Mouse (Mus musculus): ENCODE measurements around the gene Lrguk. TPM values are rescaled to one million over a fixed set of nuclear protein-coding genes. Genes with fewer than 3 reads are reported as not detected.

The Lrguk gene
- polyA plus RNA-seq, 1 experiment from 2014 or later, result 0.47 TPM

DNA sequence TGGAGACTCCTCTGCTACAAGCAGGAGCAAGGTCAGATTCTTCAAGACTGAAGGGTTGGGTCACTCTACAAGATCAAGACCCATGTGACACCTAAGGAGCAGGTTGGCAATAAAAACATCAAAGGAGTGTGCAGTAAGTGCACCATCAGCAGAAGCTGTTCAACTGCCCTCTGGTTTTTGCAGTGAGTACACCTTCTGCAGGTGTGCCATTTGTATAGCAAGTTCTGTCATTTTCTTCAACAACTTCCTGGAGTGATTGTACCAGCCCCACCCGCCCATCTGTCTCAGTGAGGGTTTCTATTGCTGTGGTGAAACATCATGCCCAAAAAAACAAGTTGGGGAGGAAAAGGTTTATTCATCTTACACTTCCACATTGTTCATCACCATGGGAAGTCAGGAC, 120.6 kb downstream of the Lrguk start:
- H3K4me1 ChIP-seq, result peaks cover 24% of the 10 kb centered on the region
- WGBS, result 83% methylated on average over 1 of the region's 1 CpGs
- no peak overlapping the region for H3K4me3 ChIP-seq
- H3K27ac ChIP-seq, result no peak overlapping the region
- H3K36me3 ChIP-seq, result peaks cover 3% of the 10 kb centered on the region; the same call in 1 of the 2 replicates
- H3K9ac ChIP-seq, result no peak overlapping the region
- 0 out of 2 replicates have a peak, but pooled peaks cover 5% of the 10 kb centered on the region for H3K9me3 ChIP-seq
- peaks cover 49% of the 10 kb centered on the region for H3K27me3 ChIP-seq
- no peak overlapping the region for H3K4me2 ChIP-seq (replicated peaks)
- no peak for ATAC-seq (ENCODE audit: low FRiP score, low read depth)

DNA sequence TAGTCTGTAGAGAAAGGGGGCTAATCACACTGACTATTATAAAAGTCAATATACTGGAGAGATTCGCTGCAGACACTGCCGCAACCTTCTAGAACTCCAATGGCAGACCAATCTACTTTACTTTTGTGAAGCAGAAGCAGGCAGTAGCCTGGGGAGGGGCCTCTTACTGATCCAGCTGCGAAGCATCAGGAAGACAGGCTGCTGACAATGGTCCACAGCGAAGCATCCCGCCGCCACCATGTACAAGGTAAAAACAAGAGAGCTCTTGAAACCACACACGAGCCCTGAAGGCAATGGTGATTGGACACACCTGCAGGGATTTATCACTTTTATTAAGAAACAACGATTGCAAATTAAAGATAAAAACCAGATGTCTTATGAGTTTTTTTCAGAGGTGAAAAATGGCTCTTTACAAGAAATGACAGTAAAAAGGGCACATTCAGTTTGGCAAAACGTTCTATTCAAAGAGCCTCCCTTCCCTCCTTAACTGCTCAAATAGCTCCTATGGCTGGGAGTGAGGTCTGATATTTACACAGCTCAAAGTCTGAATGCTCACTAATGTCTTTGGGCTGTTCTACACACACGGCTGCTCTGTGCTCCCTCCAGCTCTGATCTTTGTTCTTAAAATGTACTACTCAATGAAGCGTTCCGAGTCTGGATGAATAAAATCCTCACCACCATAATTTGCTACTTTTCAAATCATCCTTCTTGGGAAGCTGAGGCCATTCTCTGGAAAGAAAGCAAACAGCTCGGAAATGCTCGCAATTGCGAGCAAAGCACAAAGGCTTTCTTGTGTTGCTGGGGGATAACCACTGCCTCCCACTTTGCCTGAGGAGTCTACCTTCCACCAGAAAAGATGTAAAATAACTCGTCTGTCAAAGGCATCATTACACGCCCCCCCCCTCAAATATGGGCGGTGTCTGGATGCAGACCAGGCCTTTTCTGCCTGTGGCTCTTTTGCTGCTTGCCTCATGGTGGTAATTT, 124.1 kb downstream of the Lrguk start:
- Histone ChIP-seq H3K36me3 (peaks cover 20% of the 10 kb centered on the region), H3K9ac (no peak overlapping the region), H3K4me1 (peaks cover 39% of the 10 kb centered on the region), H3K27ac (peak overlapping the region; percentile 75; the same call in 1 of the 2 replicates), H3K27me3 (peaks cover 61% of the 10 kb centered on the region), H3K9me3 (no peaks in the 10 kb centered on the region), H3K4me3 (no peak overlapping the region), H3K4me2 (replicated peaks) (peak overlapping the region; percentile 21; the same call in 1 of the 2 replicates)
- no peak for ATAC-seq (ENCODE audit: low FRiP score, low read depth)
- WGBS, result 50% methylated on average over 18 of the region's 18 CpGs

DNA sequence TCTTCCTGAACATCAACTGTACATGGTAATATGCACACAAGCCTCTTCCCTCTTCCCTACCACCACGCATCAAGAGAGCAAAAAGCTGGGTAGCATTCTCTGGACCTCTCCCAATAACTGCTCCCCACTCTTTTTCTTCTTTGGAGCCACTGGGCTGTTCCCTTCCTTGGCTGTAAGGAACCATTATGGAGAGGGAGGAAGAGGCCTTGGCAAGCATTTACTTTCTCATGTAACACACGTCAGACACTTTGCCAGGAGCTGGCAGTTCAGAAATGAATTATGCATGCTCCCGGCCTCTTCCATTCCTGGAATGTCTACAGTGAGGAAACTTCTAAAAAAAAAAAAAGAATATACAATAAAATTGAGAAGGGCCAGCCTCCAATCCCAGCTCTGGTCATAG, 125.0 kb downstream of the Lrguk start:
- 47% methylated on average over 3 of the region's 3 CpGs for WGBS
- Histone ChIP-seq H3K27ac (peak overlapping the region; percentile 75; the same call in 1 of the 2 replicates), H3K9me3 (no peaks in the 10 kb centered on the region), H3K36me3 (peaks cover 28% of the 10 kb centered on the region), H3K4me1 (peaks cover 39% of the 10 kb centered on the region), H3K9ac (no peak overlapping the region), H3K4me3 (no peak overlapping the region), H3K27me3 (peaks cover 64% of the 10 kb centered on the region), H3K4me2 (replicated peaks) (peak overlapping the region; percentile 21; the same call in 1 of the 2 replicates)
- ATAC-seq (ENCODE audit: low FRiP score, low read depth), result peak; percentile 19; the same call in 1 of the 2 replicates

DNA sequence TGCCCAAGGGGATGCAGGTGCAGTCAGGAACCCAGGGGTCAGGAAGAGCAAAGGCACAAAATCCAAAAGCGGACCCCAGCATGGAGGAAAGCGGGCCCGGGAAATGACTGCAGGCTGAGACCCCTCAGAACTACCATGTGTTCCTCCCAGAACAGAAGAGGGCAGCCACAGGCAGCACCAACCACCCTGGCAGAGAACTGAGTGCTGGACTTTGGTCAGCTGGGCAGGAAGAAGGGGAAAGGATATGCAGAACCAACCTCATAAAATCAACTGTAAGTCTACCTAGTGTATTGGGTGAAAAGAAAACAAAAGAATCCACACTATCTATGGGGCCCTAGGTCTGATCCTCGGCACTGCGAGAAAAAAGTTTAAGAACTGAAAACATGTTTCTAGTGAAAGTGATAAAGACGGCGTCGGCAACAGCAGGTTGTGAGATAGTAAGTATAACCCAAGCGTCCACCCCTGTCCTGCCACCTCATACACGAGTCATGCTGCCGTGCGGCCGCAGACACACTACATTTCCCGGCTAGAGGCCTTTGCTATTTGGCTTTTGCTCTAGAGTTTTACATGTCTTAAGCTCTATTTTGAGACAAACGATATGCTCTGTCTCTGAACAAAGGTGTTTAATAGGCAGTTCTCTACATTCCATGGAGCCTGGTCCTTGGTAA, 126.0 kb downstream of the Lrguk start:
- Histone ChIP-seq H3K4me2 (replicated peaks) (no peak overlapping the region), H3K9me3 (no peaks in the 10 kb centered on the region), H3K36me3 (peaks cover 39% of the 10 kb centered on the region), H3K9ac (no peak overlapping the region), H3K27me3 (peaks cover 65% of the 10 kb centered on the region), H3K4me3 (no peak overlapping the region), H3K27ac (no peak overlapping the region; the same call in 1 of the 2 replicates), H3K4me1 (peaks cover 39% of the 10 kb centered on the region)
- ATAC-seq (ENCODE audit: low FRiP score, low read depth), result no peak
- WGBS, result 88% methylated on average over 15 of the region's 15 CpGs

DNA sequence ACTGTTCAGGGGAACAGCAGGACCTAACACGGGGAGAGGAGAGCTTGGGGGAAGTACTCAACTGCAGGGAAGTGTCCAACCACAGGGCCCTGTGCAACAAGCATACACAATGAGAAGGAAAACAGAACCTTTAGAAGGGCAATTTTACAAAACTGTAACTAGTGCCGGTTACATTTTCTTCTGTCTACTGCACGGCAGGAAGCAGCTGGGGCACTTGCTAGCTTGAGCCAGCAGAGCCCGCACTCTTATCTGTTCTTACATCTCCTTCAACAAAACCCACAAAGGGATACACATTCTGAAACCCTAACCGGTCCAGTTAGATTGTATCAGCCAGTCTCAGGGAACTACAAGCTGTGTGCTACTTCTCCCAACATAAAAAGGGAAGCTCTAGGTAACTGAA, 126.8 kb downstream of the Lrguk start:
- Histone ChIP-seq H3K4me3 (no peak overlapping the region), H3K9ac (no peak overlapping the region), H3K27ac (no peak overlapping the region), H3K9me3 (no peaks in the 10 kb centered on the region), H3K4me1 (peaks cover 39% of the 10 kb centered on the region), H3K4me2 (replicated peaks) (no peak overlapping the region), H3K27me3 (peaks cover 70% of the 10 kb centered on the region), H3K36me3 (peaks cover 47% of the 10 kb centered on the region)
- WGBS, result 45% methylated on average over 5 of the region's 5 CpGs
- ATAC-seq (ENCODE audit: low FRiP score, low read depth), result no peak

DNA sequence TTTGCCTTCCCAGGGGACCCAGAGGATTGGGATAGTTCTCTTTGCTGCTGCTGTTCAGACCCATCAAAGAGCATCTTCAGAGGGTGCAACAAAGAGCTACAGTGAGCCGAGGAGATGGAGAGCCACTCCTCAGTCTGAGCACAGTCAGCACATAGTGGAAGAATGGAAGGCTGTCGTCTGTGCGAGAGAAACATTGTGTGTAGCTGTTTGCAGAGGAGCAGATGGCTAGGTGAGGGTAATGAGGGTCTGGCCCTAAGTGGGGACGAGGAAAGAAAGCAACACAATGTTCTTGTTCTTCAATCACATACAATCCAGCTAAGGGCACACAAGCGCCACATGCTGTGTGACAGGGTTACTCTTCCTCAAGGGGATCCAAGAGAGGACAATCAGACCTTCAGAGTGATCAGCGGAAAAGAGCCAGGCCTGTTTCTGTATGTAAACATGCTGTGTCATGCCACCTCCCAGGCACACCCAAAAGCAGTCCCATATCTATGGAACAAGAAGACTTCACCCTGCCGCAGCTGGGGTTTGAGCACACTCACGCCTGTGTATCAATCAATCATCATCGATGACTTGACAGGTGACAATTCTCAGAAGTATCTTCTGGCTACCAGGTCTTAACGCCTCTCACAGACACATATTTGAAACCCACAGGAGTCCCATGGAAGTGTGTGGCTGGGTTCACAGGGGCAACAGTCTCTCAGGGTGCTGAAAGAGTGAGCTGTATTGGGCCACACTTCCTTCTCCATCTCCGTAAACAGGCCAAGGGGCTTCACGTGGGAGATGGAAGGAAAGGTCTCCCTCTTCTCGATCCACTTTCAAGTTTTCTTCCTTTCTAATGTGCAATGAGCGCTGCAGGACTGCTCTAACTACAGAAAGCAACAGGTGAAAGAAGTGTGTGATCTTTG, 127.8 kb downstream of the Lrguk start:
- Histone ChIP-seq H3K9ac (no peak overlapping the region), H3K27ac (no peak overlapping the region), H3K4me1 (peaks cover 39% of the 10 kb centered on the region), H3K9me3 (no peaks in the 10 kb centered on the region), H3K36me3 (peaks cover 56% of the 10 kb centered on the region), H3K4me2 (replicated peaks) (no peak overlapping the region), H3K4me3 (no peak overlapping the region), H3K27me3 (peaks cover 66% of the 10 kb centered on the region)
- 77% methylated on average over 14 of the region's 14 CpGs for WGBS
- ATAC-seq (ENCODE audit: low FRiP score, low read depth), result no peak

DNA sequence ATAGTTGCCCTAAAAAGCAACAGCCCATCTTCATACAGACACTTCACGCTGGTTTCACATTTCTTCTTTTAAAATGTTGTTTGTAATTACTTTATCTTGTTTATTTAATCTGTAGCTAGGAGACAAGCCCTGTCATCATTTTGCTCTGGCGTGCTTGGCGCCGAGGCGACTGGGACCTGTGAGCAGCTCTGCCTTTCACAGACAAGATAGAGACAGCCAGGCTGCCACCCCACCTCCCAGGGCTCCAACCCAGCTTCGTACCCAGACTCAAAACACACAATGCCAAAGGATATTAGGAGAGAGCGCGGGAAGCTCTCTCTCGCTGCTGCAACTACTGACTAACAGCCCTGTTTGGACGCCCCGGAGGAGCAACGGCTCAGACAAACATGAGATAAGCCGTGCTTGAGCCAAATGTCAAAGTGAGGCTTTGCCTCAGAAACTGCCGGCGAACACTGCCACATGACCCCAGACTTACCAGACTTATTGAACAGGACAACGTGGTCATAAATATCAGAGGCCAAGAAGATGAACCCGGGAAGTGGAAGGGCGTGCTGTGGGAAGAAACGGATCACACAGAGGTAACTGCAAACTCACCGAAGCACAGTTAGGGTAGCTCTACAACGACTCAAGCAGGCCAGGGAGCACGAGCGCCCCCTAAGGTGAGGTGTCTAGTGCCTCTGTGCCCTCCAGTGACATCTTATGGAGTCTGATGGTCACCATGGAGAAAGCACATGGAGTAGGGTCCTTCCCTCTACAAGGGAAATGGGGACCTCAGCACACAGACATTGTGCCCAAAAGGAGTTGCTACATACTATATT, 131.0 kb downstream of the Lrguk start:
- WGBS, result 88% methylated on average over 23 of the region's 23 CpGs
- H3K9me3 ChIP-seq, result no peaks in the 10 kb centered on the region
- H3K27me3 ChIP-seq, result peaks cover 50% of the 10 kb centered on the region
- H3K36me3 ChIP-seq, result peaks cover 72% of the 10 kb centered on the region
- H3K4me2 ChIP-seq (replicated peaks), result no peak overlapping the region
- H3K4me1 ChIP-seq, result peaks cover 12% of the 10 kb centered on the region
- ATAC-seq (ENCODE audit: low FRiP score, low read depth), result no peak
- no peak overlapping the region for H3K27ac ChIP-seq
- H3K4me3 ChIP-seq, result no peak overlapping the region
- no peak overlapping the region for H3K9ac ChIP-seq

DNA sequence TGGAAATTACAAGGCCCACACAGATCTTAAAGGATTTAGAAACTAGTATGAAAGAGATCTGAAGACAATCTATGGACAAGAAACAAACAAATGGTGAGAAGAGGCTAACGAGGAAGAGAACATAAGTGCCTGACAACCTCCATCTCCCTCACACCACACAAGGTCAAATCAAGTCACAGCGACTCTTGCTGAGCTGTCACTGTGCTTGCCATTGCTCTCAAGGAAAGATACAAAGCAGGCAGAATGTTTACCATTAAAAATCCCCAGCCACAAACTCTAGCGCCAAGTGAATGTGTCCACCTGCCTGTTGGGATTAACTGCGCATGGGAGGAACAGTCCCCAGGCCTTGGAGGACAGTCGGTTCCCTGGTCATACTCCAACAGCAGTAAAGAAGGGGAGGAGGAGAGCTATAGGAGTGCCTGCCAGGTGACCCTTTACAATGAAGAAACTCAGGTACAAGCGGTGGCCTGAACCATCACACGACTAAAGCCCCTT, 131.6 kb downstream of the Lrguk start:
- Histone ChIP-seq H3K9ac (no peak overlapping the region), H3K4me1 (peaks cover 12% of the 10 kb centered on the region), H3K27ac (no peak overlapping the region), H3K4me2 (replicated peaks) (no peak overlapping the region), H3K27me3 (peaks cover 44% of the 10 kb centered on the region), H3K4me3 (no peak overlapping the region), H3K36me3 (peaks cover 79% of the 10 kb centered on the region), H3K9me3 (no peaks in the 10 kb centered on the region)
- ATAC-seq (ENCODE audit: low FRiP score, low read depth), result no peak
- WGBS, result 92% methylated on average over 7 of the region's 7 CpGs

DNA sequence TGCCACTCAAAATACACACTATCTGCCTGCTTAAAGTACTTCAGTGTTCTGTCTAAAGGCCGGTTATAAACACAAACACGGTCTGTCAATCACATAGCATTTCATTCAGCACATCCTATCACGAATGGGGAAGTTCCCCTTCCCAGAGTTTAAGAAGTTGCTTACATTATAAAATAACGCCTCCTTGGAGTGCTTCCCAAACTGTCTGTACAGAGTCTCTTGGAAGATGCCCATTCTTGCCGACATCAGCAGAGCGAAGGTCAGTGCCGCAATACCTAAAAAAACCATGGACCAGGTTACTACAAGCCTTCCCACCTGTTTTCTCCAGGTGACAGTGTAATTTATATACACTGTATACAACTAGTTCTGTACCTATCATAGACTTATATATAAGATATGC, 132.3 kb downstream of the Lrguk start:
- no peak overlapping the region for H3K9ac ChIP-seq
- H3K27ac ChIP-seq, result no peak overlapping the region
- peaks cover 6% of the 10 kb centered on the region for H3K4me1 ChIP-seq
- no peak overlapping the region for H3K4me3 ChIP-seq
- H3K36me3 ChIP-seq, result peaks cover 85% of the 10 kb centered on the region
- 94% methylated on average over 7 of the region's 7 CpGs for WGBS
- no peak overlapping the region for H3K4me2 ChIP-seq (replicated peaks)
- no peak for ATAC-seq (ENCODE audit: low FRiP score, low read depth)
- H3K9me3 ChIP-seq, result no peaks in the 10 kb centered on the region
- H3K27me3 ChIP-seq, result peaks cover 41% of the 10 kb centered on the region

DNA sequence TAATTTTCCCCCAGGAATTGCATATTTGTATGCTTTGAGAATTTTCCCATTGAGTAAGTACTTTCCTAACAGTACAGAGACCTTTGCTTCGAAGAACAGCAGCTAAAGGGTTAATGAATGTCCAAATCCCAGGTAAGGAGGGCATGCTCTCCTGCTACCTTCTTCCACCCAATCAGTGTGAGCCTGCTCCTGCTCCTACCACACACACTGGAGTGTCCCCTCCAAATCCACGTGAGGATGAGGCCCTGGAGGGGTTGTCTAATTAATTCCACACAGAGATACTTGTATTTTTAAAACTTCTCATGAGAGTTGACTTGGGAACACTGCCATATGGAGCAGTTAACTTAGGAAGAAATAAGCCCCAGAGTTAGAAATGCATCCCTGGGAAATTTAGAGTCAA, 133.4 kb downstream of the Lrguk start:
- H3K27ac ChIP-seq, result no peak overlapping the region
- H3K36me3 ChIP-seq, result peaks cover 87% of the 10 kb centered on the region
- H3K4me1 ChIP-seq, result no peaks in the 10 kb centered on the region; the same call in 1 of the 2 replicates
- H3K9me3 ChIP-seq, result no peaks in the 10 kb centered on the region
- ATAC-seq (ENCODE audit: low FRiP score, low read depth), result no peak; the same call in 1 of the 2 replicates
- no peak overlapping the region for H3K4me2 ChIP-seq (replicated peaks)
- H3K4me3 ChIP-seq, result no peak overlapping the region
- H3K27me3 ChIP-seq, result peaks cover 36% of the 10 kb centered on the region
- 53% methylated on average over 2 of the region's 2 CpGs for WGBS
- no peak overlapping the region for H3K9ac ChIP-seq

DNA sequence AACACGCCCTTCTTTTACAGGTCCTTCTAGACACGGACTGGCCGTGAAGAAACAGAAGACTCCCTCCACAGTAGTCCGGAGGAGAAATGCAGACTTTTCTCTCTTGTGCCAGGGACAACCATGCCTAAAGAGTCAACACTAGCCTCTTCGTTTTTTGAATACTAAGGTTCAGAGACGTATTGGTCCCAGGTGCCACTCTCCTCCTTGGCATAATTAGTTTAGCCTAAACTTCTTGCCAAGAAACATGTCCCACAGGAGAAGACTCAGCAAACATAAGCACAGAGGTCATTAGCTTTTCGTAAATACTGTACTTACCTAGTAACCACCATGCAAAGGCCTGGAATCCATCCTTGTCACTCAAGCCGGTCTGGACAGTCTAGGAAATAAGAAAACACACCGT, 133.8 kb downstream of the Lrguk start:
- H3K36me3 ChIP-seq, result peaks cover 83% of the 10 kb centered on the region
- no peak overlapping the region for H3K27ac ChIP-seq
- H3K4me3 ChIP-seq, result no peak overlapping the region
- no peaks in the 10 kb centered on the region; the same call in 1 of the 2 replicates for H3K4me1 ChIP-seq
- no peak overlapping the region for H3K4me2 ChIP-seq (replicated peaks)
- no peaks in the 10 kb centered on the region for H3K9me3 ChIP-seq
- 70% methylated on average over 9 of the region's 9 CpGs for WGBS
- no peak for ATAC-seq (ENCODE audit: low FRiP score, low read depth)
- H3K9ac ChIP-seq, result no peak overlapping the region
- peaks cover 33% of the 10 kb centered on the region for H3K27me3 ChIP-seq
